Mouse (Mus musculus): Measurements from ENCODE around the gene Zfp575. TPM values are rescaled to one million over a fixed set of nuclear protein-coding genes. Genes with fewer than 3 reads are reported as not detected.

The Zfp575 gene
- polyA plus RNA-seq, 1 experiment from 2014 or later: 2.5 TPM

GRCm38 (mm10) chr7:24610144-24610878 is 22.9 kb upstream of the Zfp575 start, which contains the start of gene Phldb3:
TSS of gene Phldb3 (plus strand) at chr7:24610763.
- 2% methylated on average over 24 of the region's 27 CpGs for WGBS
- Histone ChIP-seq H3K4me3 (ENCODE audit: low read depth, low read length) (peak within 1 kb of the TSS; percentile 32), H3K4me2 (ENCODE audit: low read depth, low read length, severe bottlenecking) (peak within 1 kb of the TSS; percentile 52), H3K9me3 (ENCODE audit: control insufficient read depth, low read length) (no peaks in the 10 kb centered on the region), H3K4me1 (replicated peaks; ENCODE audit: control insufficient read depth, insufficient read depth, low read length) (peaks cover 8% of the 10 kb centered on the region; the same call in 1 of the 2 replicates), H3K36me3 (ENCODE audit: control insufficient read depth, insufficient read depth, low read length) (no peaks in the 10 kb centered on the region), H3K9ac (ENCODE audit: low read length) (peak within 1 kb of the TSS; percentile 16; the same call in 1 of the 2 replicates), H3K27me3 (ENCODE audit: control insufficient read depth, insufficient read depth, low read length) (peaks cover 39% of the 10 kb centered on the region), H3K27ac (ENCODE audit: low read depth, low read length) (no peak within 1 kb of the TSS)
- no peak for DNase-seq (ENCODE audit: low spot score)
- ATAC-seq (replicated peaks; ENCODE audit: low FRiP score): peak; percentile 18; the same call in 1 of the 2 replicates

- H3K4me2 ChIP-seq (ENCODE audit: low read depth, low read length, severe bottlenecking): no peak overlapping the region
- H3K36me3 ChIP-seq (ENCODE audit: control insufficient read depth, insufficient read depth, low read length): no peaks in the 10 kb centered on the region
- peaks cover 8% of the 10 kb centered on the region; the same call in 1 of the 2 replicates for H3K4me1 ChIP-seq (replicated peaks; ENCODE audit: control insufficient read depth, insufficient read depth, low read length)
- H3K27ac ChIP-seq (ENCODE audit: low read depth, low read length): no peak overlapping the region
- H3K9me3 ChIP-seq (ENCODE audit: control insufficient read depth, low read length): no peaks in the 10 kb centered on the region
- WGBS: 74% methylated on average over 8 of the region's 8 CpGs
- peaks cover 39% of the 10 kb centered on the region for H3K27me3 ChIP-seq (ENCODE audit: control insufficient read depth, insufficient read depth, low read length)
- DNase-seq (ENCODE audit: low spot score): no peak
- no peak for ATAC-seq (replicated peaks; ENCODE audit: low FRiP score)
- H3K4me3 ChIP-seq (ENCODE audit: low read depth, low read length): no peak overlapping the region
- H3K9ac ChIP-seq (ENCODE audit: low read length): no peak overlapping the region
Measured at GRCm38 (mm10) chr7:24608561-24608960, 21.1 kb upstream of the Zfp575 start.

GRCm38 (mm10) chr7:24608017-24608416 is 20.6 kb upstream of the Zfp575 start:
- no peaks in the 10 kb centered on the region for H3K36me3 ChIP-seq (ENCODE audit: control insufficient read depth, insufficient read depth, low read length)
- DNase-seq (ENCODE audit: low spot score) (no peak), ATAC-seq (replicated peaks; ENCODE audit: low FRiP score) (peak; percentile 63)
- H3K9ac ChIP-seq (ENCODE audit: low read length): no peak overlapping the region
- no peaks in the 10 kb centered on the region for H3K9me3 ChIP-seq (ENCODE audit: control insufficient read depth, low read length)
- no peak overlapping the region for H3K4me3 ChIP-seq (ENCODE audit: low read depth, low read length)
- H3K4me1 ChIP-seq (replicated peaks; ENCODE audit: control insufficient read depth, insufficient read depth, low read length): peaks cover 8% of the 10 kb centered on the region; the same call in 1 of the 2 replicates
- H3K27ac ChIP-seq (ENCODE audit: low read depth, low read length): no peak overlapping the region
- 50% methylated on average over 6 of the region's 6 CpGs for WGBS
- no peak overlapping the region for H3K4me2 ChIP-seq (ENCODE audit: low read depth, low read length, severe bottlenecking)
- peaks cover 34% of the 10 kb centered on the region for H3K27me3 ChIP-seq (ENCODE audit: control insufficient read depth, insufficient read depth, low read length)

DNA sequence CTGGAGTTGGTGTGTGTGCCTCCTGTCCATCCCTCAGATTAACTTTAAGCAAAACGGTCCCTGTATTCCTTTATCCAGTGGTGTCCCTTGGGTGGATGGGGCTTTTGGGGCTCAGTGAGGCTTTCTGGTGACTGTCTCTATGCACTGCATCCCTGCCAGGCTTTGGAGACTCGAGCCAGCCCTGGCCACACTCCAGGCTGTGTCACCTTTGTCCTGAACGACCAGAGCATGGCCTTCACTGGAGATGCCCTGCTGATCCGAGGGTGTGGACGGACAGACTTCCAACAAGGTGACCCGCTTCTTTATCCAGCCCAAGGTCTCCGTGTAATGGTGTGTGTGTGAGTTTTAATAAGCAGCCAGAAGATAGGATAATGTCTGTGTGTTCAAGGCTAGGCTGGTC is 18.6 kb upstream of the Zfp575 start:
- ATAC-seq (replicated peaks; ENCODE audit: low FRiP score): no peak
- 87% methylated on average over 7 of the region's 7 CpGs for WGBS
- no peak overlapping the region for H3K27ac ChIP-seq (ENCODE audit: low read depth, low read length)
- H3K9me3 ChIP-seq (ENCODE audit: control insufficient read depth, low read length): no peaks in the 10 kb centered on the region
- peaks cover 15% of the 10 kb centered on the region for H3K27me3 ChIP-seq (ENCODE audit: control insufficient read depth, insufficient read depth, low read length)
- no peak for DNase-seq (ENCODE audit: low spot score)
- H3K36me3 ChIP-seq (ENCODE audit: control insufficient read depth, insufficient read depth, low read length): no peaks in the 10 kb centered on the region
- no peak overlapping the region for H3K9ac ChIP-seq (ENCODE audit: low read length)
- peaks cover 7% of the 10 kb centered on the region; the same call in 1 of the 2 replicates for H3K4me1 ChIP-seq (replicated peaks; ENCODE audit: control insufficient read depth, insufficient read depth, low read length)
- H3K4me3 ChIP-seq (ENCODE audit: low read depth, low read length): no peak overlapping the region
- H3K4me2 ChIP-seq (ENCODE audit: low read depth, low read length, severe bottlenecking): no peak overlapping the region

DNA sequence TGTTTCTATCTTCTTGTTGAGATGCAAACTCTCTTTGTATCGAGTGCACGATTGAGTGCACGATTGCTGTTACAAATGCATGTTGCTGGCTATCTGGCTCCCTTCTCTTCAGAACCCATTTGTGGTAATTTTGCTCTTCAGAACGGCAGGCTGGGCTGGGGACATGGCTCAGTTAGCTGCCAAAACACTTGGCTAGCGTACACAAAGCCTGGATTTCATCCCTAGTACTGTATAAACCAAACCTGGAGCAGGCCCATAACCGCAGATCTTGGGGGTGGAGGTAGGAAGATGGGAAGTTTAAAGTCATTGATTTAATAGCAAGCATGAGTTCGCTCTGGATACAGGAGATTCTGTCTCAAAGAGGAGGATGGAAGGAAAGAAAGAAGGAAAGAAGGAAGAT is 18.1 kb upstream of the Zfp575 start:
- H3K36me3 ChIP-seq (ENCODE audit: control insufficient read depth, insufficient read depth, low read length): no peaks in the 10 kb centered on the region
- no peak overlapping the region for H3K9ac ChIP-seq (ENCODE audit: low read length)
- ATAC-seq (replicated peaks; ENCODE audit: low FRiP score): no peak
- 88% methylated on average over 7 of the region's 7 CpGs for WGBS
- peaks cover 11% of the 10 kb centered on the region for H3K27me3 ChIP-seq (ENCODE audit: control insufficient read depth, insufficient read depth, low read length)
- no peak overlapping the region for H3K27ac ChIP-seq (ENCODE audit: low read depth, low read length)
- H3K4me3 ChIP-seq (ENCODE audit: low read depth, low read length): no peak overlapping the region
- DNase-seq (ENCODE audit: low spot score): no peak
- H3K9me3 ChIP-seq (ENCODE audit: control insufficient read depth, low read length): no peaks in the 10 kb centered on the region
- peaks cover 6% of the 10 kb centered on the region; the same call in 1 of the 2 replicates for H3K4me1 ChIP-seq (replicated peaks; ENCODE audit: control insufficient read depth, insufficient read depth, low read length)
- H3K4me2 ChIP-seq (ENCODE audit: low read depth, low read length, severe bottlenecking): no peak overlapping the region

GRCm38 (mm10) chr7:24600941-24601597 is 13.6 kb upstream of the Zfp575 start:
- Histone ChIP-seq H3K9me3 (ENCODE audit: control insufficient read depth, low read length) (no peaks in the 10 kb centered on the region), H3K9ac (ENCODE audit: low read length) (no peak overlapping the region; the same call in 1 of the 2 replicates), H3K27ac (ENCODE audit: low read depth, low read length) (no peak overlapping the region), H3K36me3 (ENCODE audit: control insufficient read depth, insufficient read depth, low read length) (no peaks in the 10 kb centered on the region), H3K4me2 (ENCODE audit: low read depth, low read length, severe bottlenecking) (peak overlapping the region; percentile 37; the same call in 1 of the 2 replicates), H3K4me1 (replicated peaks; ENCODE audit: control insufficient read depth, insufficient read depth, low read length) (0 out of 2 replicates have a peak, but pooled peaks cover 2% of the 10 kb centered on the region), H3K27me3 (ENCODE audit: control insufficient read depth, insufficient read depth, low read length) (no peaks in the 10 kb centered on the region), H3K4me3 (ENCODE audit: low read depth, low read length) (no peak overlapping the region)
- peak; percentile 89 for ATAC-seq (replicated peaks; ENCODE audit: low FRiP score)
- 9% methylated on average over 13 of the region's 13 CpGs for WGBS
- peak; percentile 97 for DNase-seq (ENCODE audit: low spot score)

- Histone ChIP-seq H3K9ac (ENCODE audit: low read length) (no peak overlapping the region), H3K4me1 (replicated peaks; ENCODE audit: control insufficient read depth, insufficient read depth, low read length) (peaks cover 7% of the 10 kb centered on the region; the same call in 1 of the 2 replicates), H3K27ac (ENCODE audit: low read depth, low read length) (no peak overlapping the region), H3K9me3 (ENCODE audit: control insufficient read depth, low read length) (no peaks in the 10 kb centered on the region), H3K36me3 (ENCODE audit: control insufficient read depth, insufficient read depth, low read length) (no peaks in the 10 kb centered on the region), H3K4me2 (ENCODE audit: low read depth, low read length, severe bottlenecking) (no peak overlapping the region), H3K27me3 (ENCODE audit: control insufficient read depth, insufficient read depth, low read length) (no peaks in the 10 kb centered on the region), H3K4me3 (ENCODE audit: low read depth, low read length) (no peak overlapping the region)
- ATAC-seq (replicated peaks; ENCODE audit: low FRiP score) (no peak), DNase-seq (ENCODE audit: low spot score) (no peak)
- 78% methylated on average over 15 of the region's 15 CpGs for WGBS
Measured at GRCm38 (mm10) chr7:24599211-24600067, 12.0 kb upstream of the Zfp575 start.

DNA sequence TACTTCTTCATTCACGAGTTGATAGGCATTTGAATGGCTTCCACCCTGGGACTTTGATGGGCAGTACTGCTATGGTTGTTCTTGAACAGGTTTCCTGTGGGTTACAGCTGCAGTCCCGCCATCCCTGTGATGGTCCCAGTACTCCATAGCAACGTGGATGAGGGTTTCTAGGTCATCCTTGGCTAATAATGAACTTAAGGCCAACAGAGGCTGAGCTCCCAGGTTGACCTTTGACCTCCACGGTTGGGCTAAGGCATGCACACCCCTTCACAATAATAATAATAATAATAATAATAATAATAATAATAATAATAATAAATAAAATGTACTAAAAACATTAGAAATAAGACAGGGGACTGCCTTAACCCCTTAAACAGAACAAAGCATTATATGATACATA is 10.7 kb upstream of the Zfp575 start:
- Histone ChIP-seq H3K9ac (ENCODE audit: low read length) (no peak overlapping the region), H3K4me1 (replicated peaks; ENCODE audit: control insufficient read depth, insufficient read depth, low read length) (peaks cover 8% of the 10 kb centered on the region; the same call in 1 of the 2 replicates), H3K27me3 (ENCODE audit: control insufficient read depth, insufficient read depth, low read length) (no peaks in the 10 kb centered on the region), H3K4me3 (ENCODE audit: low read depth, low read length) (no peak overlapping the region), H3K27ac (ENCODE audit: low read depth, low read length) (no peak overlapping the region), H3K4me2 (ENCODE audit: low read depth, low read length, severe bottlenecking) (no peak overlapping the region), H3K9me3 (ENCODE audit: control insufficient read depth, low read length) (no peaks in the 10 kb centered on the region), H3K36me3 (ENCODE audit: control insufficient read depth, insufficient read depth, low read length) (no peaks in the 10 kb centered on the region)
- ATAC-seq (replicated peaks; ENCODE audit: low FRiP score) (no peak), DNase-seq (ENCODE audit: low spot score) (no peak)
- WGBS: 68% methylated on average over 4 of the region's 4 CpGs

Measured in forebrain, embryonic 11.5 days (tissue).